In genomic region chr13:35079685-35080084, GRCm38 (mm10) we compare ENCODE assay signal across 15 mouse cellular contexts.
"Had no signal": no experiment of that assay in that cellular context is flagged by ENCODE, and none has a peak within 500 bp of the region (broad histone marks: within the 10 kb centered on the region; RNA-seq: fewer than 3 reads in every experiment).

No protein-coding gene starts in this region.

- H3K36me3 ChIP-seq: limb, embryonic 15.5 days; midbrain, embryonic 15.5 days; neural tube, embryonic 12.5 days had no signal

- H3K27me3 ChIP-seq: limb, embryonic 15.5 days; midbrain, embryonic 15.5 days; neural tube, embryonic 12.5 days had no signal

- H3K4me2 ChIP-seq: limb, embryonic 15.5 days; midbrain, embryonic 11.5 days; midbrain, embryonic 15.5 days; neural tube, embryonic 12.5 days had no signal

- H3K4me3 ChIP-seq: limb, embryonic 15.5 days; megakaryocyte, embryonic 14.5 days; midbrain, embryonic 15.5 days; neural tube, embryonic 12.5 days had no signal

- DNase-seq: kidney, adult 18-20 months; kidney, postnatal 25 days; layer of hippocampus, adult 9-11 months; layer of hippocampus, postnatal 36 days; lung, adult 18-20 months; lung, postnatal 36 days; thymus, adult 18-20 months; thymus, postnatal 14 days had no signal

- ATAC-seq: midbrain, embryonic 15.5 days had no signal

- H3K4me1 ChIP-seq: limb, embryonic 15.5 days; midbrain, embryonic 15.5 days; neural tube, embryonic 12.5 days had no signal

- H3K27ac ChIP-seq: limb, embryonic 15.5 days; liver, embryonic 14.5 days; midbrain, embryonic 15.5 days; neural tube, embryonic 12.5 days; stomach, postnatal 0 days had no signal

- H3K9ac ChIP-seq: limb, embryonic 15.5 days; liver, embryonic 14.5 days; midbrain, embryonic 15.5 days; neural tube, embryonic 12.5 days had no signal

- H3K9me3 ChIP-seq: limb, embryonic 15.5 days; midbrain, embryonic 15.5 days; neural tube, embryonic 12.5 days had no signal
